Mouse (Mus musculus) cerebellum, postnatal 14 days (tissue): Measurements from ENCODE around the gene Apaf1.

Experiments used
- DNase-seq, 2 experiments: peaks; one replicate each; pipeline ENCODE4 v3.0.0; 2021; ENCODE audit warnings: mixed read lengths in 2 of 2

Apaf1 gene

GRCm38 (mm10) chr10:91082550-91083392 lies at the start of gene Apaf1, which contains the start of gene Ikbip:
Gene Apaf1 (minus strand): TSS chr10:91082770.
Gene Ikbip (plus strand): TSS chr10:91082940.
- DNase-seq, result peak; percentile 100

GRCm38 (mm10) chr10:91131565-91131964 lies 49.0 kb upstream of the Apaf1 start:
- DNase-seq, result no peak

- DNase-seq, result no peak
Observed at GRCm38 (mm10) chr10:91130792-91131191, 48.2 kb upstream of the Apaf1 start.

GRCm38 (mm10) chr10:91128551-91129160 lies 46.1 kb upstream of the Apaf1 start:
- DNase-seq, result no peak

GRCm38 (mm10) chr10:91127395-91127794 lies 44.8 kb upstream of the Apaf1 start:
- no peak for DNase-seq

- no peak for DNase-seq
Observed at GRCm38 (mm10) chr10:91126618-91127355, 44.2 kb upstream of the Apaf1 start.

- peak; percentile 97 to 99 for DNase-seq
Observed at GRCm38 (mm10) chr10:91123828-91124822, 41.6 kb upstream of the Apaf1 start, which contains the start of gene Slc25a3. Gene Slc25a3 (minus strand): TSS chr10:91124059.

- peak in 1 of 2 experiments; percentile 68 for DNase-seq
Observed at GRCm38 (mm10) chr10:91123281-91123827, 40.8 kb upstream of the Apaf1 start.

- no peak for DNase-seq
Observed at GRCm38 (mm10) chr10:91122646-91123045, 40.1 kb upstream of the Apaf1 start.

- no peak for DNase-seq
Observed at GRCm38 (mm10) chr10:91116958-91117357, 34.4 kb upstream of the Apaf1 start.

- no peak for DNase-seq
Observed at GRCm38 (mm10) chr10:91109841-91110240, 27.3 kb upstream of the Apaf1 start.

- no peak for DNase-seq
Observed at GRCm38 (mm10) chr10:91105981-91106380, 23.4 kb upstream of the Apaf1 start.

- DNase-seq, result no peak
Observed at GRCm38 (mm10) chr10:91102799-91103590, 20.4 kb upstream of the Apaf1 start.

- no peak for DNase-seq
Observed at GRCm38 (mm10) chr10:91101936-91102335, 19.4 kb upstream of the Apaf1 start.

- DNase-seq, result no peak
Observed at GRCm38 (mm10) chr10:91100101-91100500, 17.5 kb upstream of the Apaf1 start.

GRCm38 (mm10) chr10:91098056-91098455 lies 15.5 kb upstream of the Apaf1 start:
- no peak for DNase-seq

GRCm38 (mm10) chr10:91094251-91095104 lies 11.9 kb upstream of the Apaf1 start:
- DNase-seq, result no peak

- DNase-seq, result no peak
Observed at GRCm38 (mm10) chr10:91092812-91093211, 10.2 kb upstream of the Apaf1 start.

- DNase-seq, result no peak
Observed at GRCm38 (mm10) chr10:91083393-91083927, 890 bp upstream of the Apaf1 start.
